Mouse (Mus musculus) limb, embryonic 11.5 days (tissue): ENCODE measurements around the gene Zbed6. TPM values are rescaled to one million over a fixed set of nuclear protein-coding genes. Genes with fewer than 3 reads are reported as not detected.
A peak's percentile ranks its signal among the peaks of the same experiment; 100 is the strongest.

ENCODE experiments used
- ATAC-seq: fragments of 200-750 bp; cut with Nextera tagmentation; 2 replicates; pipeline ENCODE4 v1.8.0; 2017; ENCODE audit warnings: low read depth; ENCODE audit not compliant: insufficient number of reproducible peaks, low FRiP score, low TSS enrichment
- DNase-seq: peaks from one replicate; pipeline ENCODE4 v3.0.0-alpha.2; 2015; ENCODE audit warnings: low spot score
- H3K27ac ChIP-seq: fragments of 300-500 bp; sonication (generic); replicated peaks from 2 replicates; pipeline ENCODE4 v1.5.1; 2014; ENCODE audit warnings: low read depth, mild to moderate bottlenecking, low read length
- H3K27me3 ChIP-seq: fragments of 300-500 bp; sonication (generic); 2 replicates; pipeline ENCODE4 v1.6.1; 2014; ENCODE audit warnings: mild to moderate bottlenecking, low read length, mixed read lengths; ENCODE audit not compliant: control insufficient read depth, insufficient read depth
- H3K36me3 ChIP-seq: fragments of 300-500 bp; sonication (generic); 2 replicates; pipeline ENCODE4 v1.6.1; 2014; ENCODE audit warnings: mild to moderate bottlenecking, low read length, moderate library complexity, mixed read lengths; ENCODE audit not compliant: control insufficient read depth, insufficient read depth
- H3K4me1 ChIP-seq: fragments of 300-500 bp; sonication (generic); 2 replicates; pipeline ENCODE4 v1.6.1; 2014; ENCODE audit warnings: low read length, mixed read lengths; ENCODE audit not compliant: control insufficient read depth, insufficient read depth
- H3K4me2 ChIP-seq: fragments of 300-500 bp; sonication (generic); 2 replicates; pipeline ENCODE4 v1.6.1; 2014; ENCODE audit warnings: low read depth, mild to moderate bottlenecking, moderate library complexity; ENCODE audit not compliant: severe bottlenecking
- H3K4me3 ChIP-seq: fragments of 300-500 bp; sonication (generic); 2 replicates; pipeline ENCODE4 v1.5.1; 2014; ENCODE audit warnings: low read depth, low read length
- H3K9ac ChIP-seq: fragments of 300-500 bp; sonication (generic); 2 replicates; pipeline ENCODE4 v1.6.1; 2014; ENCODE audit warnings: mild to moderate bottlenecking, low read length
- H3K9me3 ChIP-seq: fragments of 300-500 bp; sonication (generic); 2 replicates; pipeline ENCODE4 v1.6.1; 2016; ENCODE audit warnings: low read length; ENCODE audit not compliant: control insufficient read depth
- WGBS: fragments of 180-500 bp; shearing (Covaris S2); extraction: QIAGEN DNeasy Blood & Tissue Kit; methylation state at CpG from one replicate; pipeline ENCODE4 v1.1.7; 2014; 5-methylcytosine and 5-hydroxymethylcytosine counted together
- polyA plus RNA-seq: library from polyadenylated mRNA; unstranded; fragments of >200 nt; fragmentation: Nextera tagmentation; extraction: Ambion mirVana; gene quantifications from 2 replicates; pipeline ENCODE4 v1.2.1, GENCODE M21; 2014

Gene Zbed6
- polyA plus RNA-seq, 1 experiment from 2014 or later = not detected

DNA sequence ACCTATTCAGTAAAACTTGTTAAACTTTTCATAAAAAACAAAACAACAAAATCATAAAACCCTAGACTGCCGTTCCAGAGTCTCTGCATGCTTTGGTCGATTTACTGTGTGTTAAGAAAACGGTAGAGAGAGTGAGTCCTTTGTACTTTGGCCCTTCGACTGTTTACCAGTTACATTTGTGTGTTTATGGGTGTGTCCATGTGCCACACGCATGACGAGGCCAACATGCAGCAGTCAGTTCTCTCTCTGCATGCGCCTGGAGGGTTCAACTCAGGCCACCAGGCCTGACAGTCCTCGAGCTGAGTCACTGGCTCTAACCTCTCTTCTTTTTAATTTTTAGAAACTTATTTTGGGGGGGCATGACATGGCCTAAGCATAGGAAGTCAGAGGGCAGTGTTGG is 42.4 kb downstream of the Zbed6 start:
- no peak overlapping the region for H3K4me2 ChIP-seq
- 82% methylated on average over 8 of the region's 8 CpGs for WGBS
- ATAC-seq = no peak

DNA sequence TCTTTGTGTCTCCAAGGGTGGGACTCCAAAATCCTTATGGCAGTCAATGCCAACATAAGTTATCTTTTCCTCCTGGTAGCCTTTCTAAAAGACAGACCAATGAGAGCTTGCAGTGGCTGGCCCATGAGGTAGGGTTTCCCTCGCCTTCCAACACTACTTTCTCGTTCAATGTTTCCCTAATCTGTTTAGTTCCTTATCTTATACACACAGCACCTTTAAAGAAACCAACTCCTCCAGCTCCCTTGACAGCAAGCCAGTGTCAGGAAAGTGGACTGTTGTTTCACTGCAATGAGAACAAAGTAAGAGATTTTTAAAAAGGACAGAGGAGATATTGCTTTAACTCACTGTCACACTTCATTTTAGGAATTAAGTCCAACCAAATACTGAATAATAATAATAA is 42.8 kb downstream of the Zbed6 start:
- no peak for ATAC-seq
- Histone ChIP-seq H3K27ac (no peak overlapping the region), H3K27me3 (no peaks in the 10 kb centered on the region), H3K9ac (no peak overlapping the region), H3K36me3 (peaks cover 14% of the 10 kb centered on the region), H3K4me2 (no peak overlapping the region), H3K9me3 (no peaks in the 10 kb centered on the region), H3K4me3 (no peak overlapping the region), H3K4me1 (no peaks in the 10 kb centered on the region)
- WGBS = 80% methylated on average over 2 of the region's 2 CpGs
- DNase-seq = no peak

More for the DNA sequence above, 42.4 kb downstream of the Zbed6 start:
- H3K27me3 ChIP-seq = no peaks in the 10 kb centered on the region
- H3K36me3 ChIP-seq = peaks cover 17% of the 10 kb centered on the region
- no peaks in the 10 kb centered on the region for H3K4me1 ChIP-seq
- H3K9me3 ChIP-seq = no peaks in the 10 kb centered on the region
- H3K4me3 ChIP-seq = no peak overlapping the region
- no peak overlapping the region for H3K27ac ChIP-seq
- no peak for DNase-seq
- no peak overlapping the region for H3K9ac ChIP-seq

DNA sequence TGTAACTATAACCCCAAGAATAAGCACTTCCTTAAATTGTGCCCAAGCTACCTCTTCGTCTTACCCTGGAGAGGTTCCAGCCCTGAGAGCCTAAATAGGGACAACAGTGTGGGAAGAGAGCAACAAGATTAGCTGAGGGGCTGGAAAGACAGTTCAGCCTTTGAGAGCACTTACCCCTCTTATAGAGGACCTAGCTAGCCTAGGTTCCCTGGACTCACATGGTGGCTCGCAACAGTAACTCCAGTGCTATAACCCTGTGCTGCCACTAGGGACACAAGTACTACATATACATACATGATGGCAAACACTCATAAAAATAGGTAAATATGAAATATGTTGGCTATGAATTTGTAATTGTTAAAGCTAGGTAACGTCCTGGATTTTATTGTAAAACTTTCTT is 46.9 kb downstream of the Zbed6 start:
- WGBS = 79% methylated on average over 3 of the region's 3 CpGs

DNA sequence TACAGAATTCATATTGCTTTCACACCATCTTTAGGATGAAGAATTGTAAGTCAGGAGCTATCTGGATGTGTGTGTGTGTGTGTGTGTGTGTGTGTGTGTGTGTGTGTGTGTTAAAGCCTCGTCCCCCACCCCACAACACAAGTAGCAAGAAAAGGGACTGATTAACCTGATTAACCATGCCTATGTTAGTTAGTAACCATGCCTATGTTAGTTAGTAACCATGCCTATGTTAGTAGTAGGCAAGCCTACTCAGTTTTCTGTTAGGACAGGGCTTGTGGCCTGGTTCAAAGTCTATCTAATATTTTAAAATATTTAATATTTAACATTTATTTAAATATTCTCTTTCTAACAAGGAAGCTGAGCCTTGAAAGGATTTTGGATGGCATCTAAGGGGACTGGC is 49.2 kb downstream of the Zbed6 start:
- H3K9ac ChIP-seq = no peak overlapping the region
- 0 out of 2 replicates have a peak, but pooled peaks cover 2% of the 10 kb centered on the region for H3K4me1 ChIP-seq
- DNase-seq (no peak), ATAC-seq (no peak)
- H3K27me3 ChIP-seq = no peaks in the 10 kb centered on the region
- 83% methylated on average over 1 of the region's 1 CpGs for WGBS
- H3K4me3 ChIP-seq = no peak overlapping the region
- no peaks in the 10 kb centered on the region for H3K9me3 ChIP-seq
- no peak overlapping the region for H3K27ac ChIP-seq
- peaks cover 12% of the 10 kb centered on the region for H3K36me3 ChIP-seq
- no peak overlapping the region for H3K4me2 ChIP-seq

More for the DNA sequence above, 46.9 kb downstream of the Zbed6 start:
- ATAC-seq (no peak), DNase-seq (no peak)
- Histone ChIP-seq H3K27ac (no peak overlapping the region), H3K4me3 (no peak overlapping the region), H3K4me1 (0 out of 2 replicates have a peak, but pooled peaks cover 2% of the 10 kb centered on the region), H3K27me3 (no peaks in the 10 kb centered on the region), H3K9me3 (no peaks in the 10 kb centered on the region), H3K4me2 (no peak overlapping the region), H3K36me3 (no peaks in the 10 kb centered on the region; the same call in 1 of the 2 replicates), H3K9ac (no peak overlapping the region)

DNA sequence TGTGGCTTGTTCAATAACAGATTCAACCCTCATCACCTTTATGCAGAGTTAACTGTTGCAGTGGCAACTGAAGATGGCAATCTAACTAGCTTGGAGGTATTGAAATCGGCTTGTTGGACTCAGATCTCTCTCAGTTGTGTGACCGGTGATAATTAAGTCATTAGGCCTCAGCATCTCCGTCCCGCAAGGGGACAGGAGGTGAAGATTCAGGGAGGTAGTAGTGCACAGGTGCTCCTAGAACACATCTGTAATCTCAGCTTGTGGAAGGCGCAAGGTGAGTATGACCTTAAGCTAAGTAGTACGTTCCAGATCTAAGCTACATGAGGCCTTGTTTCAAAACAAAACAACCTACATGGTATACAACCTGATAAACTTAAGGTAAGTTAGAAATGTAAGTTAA is 50.1 kb downstream of the Zbed6 start:
- H3K4me2 ChIP-seq = no peak overlapping the region

DNA sequence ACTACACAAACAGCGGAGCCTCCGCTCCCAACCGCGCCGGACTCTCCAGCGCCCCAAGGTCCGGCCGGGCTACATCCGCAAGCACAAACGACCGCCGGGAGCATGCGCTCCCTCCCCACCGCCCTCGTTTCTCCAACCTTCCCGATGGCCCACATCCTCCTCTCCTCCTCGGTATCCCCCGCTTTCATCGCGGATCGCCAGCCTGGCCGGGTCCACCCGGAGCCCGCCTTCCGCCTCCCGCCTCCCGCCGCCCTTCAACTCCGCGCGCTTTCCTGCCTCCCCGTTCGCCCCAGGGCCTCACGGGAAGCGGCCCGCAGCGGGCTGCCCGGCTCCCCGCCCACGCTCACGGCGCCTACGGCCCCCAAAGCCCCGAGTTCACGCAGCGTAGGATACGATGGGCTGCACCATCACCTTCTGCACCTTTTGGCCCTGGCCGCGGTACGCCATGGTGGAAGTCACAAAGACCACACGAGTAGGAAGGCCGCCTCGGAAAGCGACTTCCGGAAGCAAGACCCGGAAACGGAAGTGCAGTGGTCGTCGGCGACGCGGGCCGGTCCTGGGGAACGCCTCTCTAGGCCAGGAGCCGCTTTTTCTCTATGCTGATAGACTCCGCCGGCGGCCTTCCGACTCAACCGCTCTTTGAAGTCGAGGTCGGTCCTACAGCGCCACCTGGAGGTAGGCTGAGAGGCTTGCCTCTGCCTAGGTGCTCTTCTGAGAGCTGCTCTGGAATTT is 50.7 kb downstream of the Zbed6 start, which contains the start of gene Snrpe:
TSS of gene Snrpe (minus strand) at position 521 of the 732 bp plus-strand sequence.
- peak; percentile 100 for DNase-seq
- Histone ChIP-seq H3K36me3 (peaks cover 18% of the 10 kb centered on the region), H3K9ac (peak within 1 kb of the TSS; percentile 84), H3K27me3 (no peaks in the 10 kb centered on the region), H3K4me1 (0 out of 2 replicates have a peak, but pooled peaks cover 2% of the 10 kb centered on the region), H3K27ac (peak within 1 kb of the TSS; percentile 87; the same call in 1 of the 2 replicates), H3K4me3 (peak within 1 kb of the TSS; percentile 90), H3K9me3 (no peaks in the 10 kb centered on the region), H3K4me2 (peak within 1 kb of the TSS; percentile 65)
- ATAC-seq = peak; percentile 94
- under 1% methylated on average over 73 of the region's 73 CpGs for WGBS

More for the DNA sequence above, 50.1 kb downstream of the Zbed6 start:
- ATAC-seq (no peak), DNase-seq (no peak)
- Histone ChIP-seq H3K9me3 (no peaks in the 10 kb centered on the region), H3K4me1 (0 out of 2 replicates have a peak, but pooled peaks cover 2% of the 10 kb centered on the region), H3K9ac (no peak overlapping the region), H3K4me3 (no peak overlapping the region), H3K27me3 (no peaks in the 10 kb centered on the region), H3K27ac (no peak overlapping the region), H3K36me3 (peaks cover 14% of the 10 kb centered on the region)
- WGBS = 57% methylated on average over 6 of the region's 6 CpGs

Other genes starting within 250 kb of the Zbed6 start
- 5.7 and 6.0 TPM in 2 replicates for gene Sox13, start 236.5 kb downstream of the Zbed6 start, polyA plus RNA-seq
- 911 and 951 TPM in 2 replicates for gene Snrpe, start 50.6 kb downstream of the Zbed6 start, polyA plus RNA-seq
- gene Gm38394, start 433 bp upstream of the Zbed6 start, polyA plus RNA-seq = 9.3 and 9.8 TPM in 2 replicates
- gene Lax1, start 29.2 kb upstream of the Zbed6 start, polyA plus RNA-seq = 1.1 TPM in 2 replicates
- 5.8 and 7.4 TPM in 2 replicates for gene Atp2b4, start 140.2 kb upstream of the Zbed6 start, polyA plus RNA-seq
- gene Optc, start 247.1 kb upstream of the Zbed6 start, polyA plus RNA-seq = 0.27 and 0.74 TPM in 2 replicates